30 mouse cellular contexts compared by ENCODE assay signal in the genomic region with DNA sequence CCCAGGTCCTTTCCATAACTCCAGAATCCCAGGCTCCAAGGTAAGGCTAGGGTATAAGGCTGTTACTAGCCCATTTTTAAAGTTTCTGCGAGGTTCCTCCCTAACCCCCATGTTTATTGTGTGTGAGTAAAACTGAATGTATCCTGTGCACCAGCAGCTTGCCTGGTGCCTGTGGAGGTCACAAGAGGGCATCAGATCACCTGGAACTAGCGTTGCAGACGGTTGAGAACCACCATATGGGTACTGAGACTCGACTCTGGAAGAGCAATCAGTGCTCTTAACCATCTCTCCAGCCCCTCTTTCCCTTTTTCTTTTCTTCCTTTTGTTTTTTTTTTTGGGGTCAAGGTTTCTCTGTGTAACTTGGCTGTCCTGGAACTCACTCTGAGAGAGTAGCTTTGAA. TPM values are rescaled to one million over a fixed set of nuclear protein-coding genes. Genes with fewer than 3 reads are reported as not detected.
"Had no signal": no experiment of that assay in that cellular context is flagged by ENCODE, and none has a peak within 500 bp of the region (broad histone marks: within the 10 kb centered on the region; RNA-seq: fewer than 3 reads in every experiment).

No protein-coding gene starts in this region.

- H3K27ac ChIP-seq: kidney, postnatal 0 days; liver, embryonic 13.5 days; midbrain, embryonic 12.5 days; midbrain, embryonic 15.5 days; neural tube, embryonic 13.5 days had no signal

- H3K4me2 ChIP-seq: liver, embryonic 13.5 days; midbrain, embryonic 12.5 days; midbrain, embryonic 15.5 days; neural tube, embryonic 13.5 days had no signal

- H3K4me1 ChIP-seq: liver, embryonic 13.5 days had no signal

- DNase-seq: kidney, adult 2 months; kidney, postnatal 25 days; liver, embryonic 13.5 days; lung, adult 2 months; lung, postnatal 14 days; lung, postnatal 4 days; thymus, adult 18-20 months; thymus, postnatal 36 days had no signal

- H3K9ac ChIP-seq: liver, embryonic 13.5 days; midbrain, embryonic 12.5 days; midbrain, embryonic 15.5 days; neural tube, embryonic 13.5 days had no signal

- ATAC-seq: midbrain, embryonic 15.5 days had no signal

- H3K4me3 ChIP-seq: liver, embryonic 13.5 days; midbrain, embryonic 12.5 days; midbrain, embryonic 15.5 days; myocyte; neural tube, embryonic 13.5 days had no signal

- H3K27me3 ChIP-seq: midbrain, embryonic 12.5 days; midbrain, embryonic 15.5 days; neural tube, embryonic 13.5 days had no signal

- H3K9me3 ChIP-seq: liver, embryonic 13.5 days; midbrain, embryonic 12.5 days; midbrain, embryonic 15.5 days; neural tube, embryonic 13.5 days had no signal

RNA-seq across cellular contexts. Expression of gene Lrcol1, which starts 35.3 kb away (rescaled TPM):
- total RNA-seq: layer of hippocampus, postnatal 14 days; left cerebral cortex, postnatal 10 days; left cerebral cortex, postnatal 36 days; liver, adult 2 months; megakaryocyte progenitor cell, adult 5-6 weeks; megakaryocyte-erythroid progenitor cell, adult 5-6 weeks; monocyte, adult 5-6 weeks; neutrophil, adult 5-6 weeks had no signal
- polyA plus RNA-seq: kidney, adult 2 months; kidney, embryonic 14.5 days; kidney, postnatal 0 days; large intestine, adult 2 months; limb, embryonic 11.5 days; limb, embryonic 14.5 days; liver, adult 2 months; liver, embryonic 13.5 days; liver, embryonic 16.5 days; midbrain, embryonic 12.5 days; midbrain, embryonic 15.5 days; myocyte; neural tube, embryonic 13.5 days; small intestine, adult 2 months; spleen, adult 2 months; stomach, embryonic 16.5 days; urinary bladder, adult 2 months had no signal

RNA-seq across cellular contexts. Expression of gene P2rx2, which starts 36.8 kb away (rescaled TPM):
- total RNA-seq: left cerebral cortex, postnatal 36 days; liver, adult 2 months; megakaryocyte progenitor cell, adult 5-6 weeks; megakaryocyte-erythroid progenitor cell, adult 5-6 weeks; monocyte, adult 5-6 weeks; neutrophil, adult 5-6 weeks had no signal
- polyA plus RNA-seq: liver, embryonic 13.5 days; liver, embryonic 16.5 days had no signal
